10 mouse cellular contexts compared by ENCODE assay signal in the genomic region with DNA sequence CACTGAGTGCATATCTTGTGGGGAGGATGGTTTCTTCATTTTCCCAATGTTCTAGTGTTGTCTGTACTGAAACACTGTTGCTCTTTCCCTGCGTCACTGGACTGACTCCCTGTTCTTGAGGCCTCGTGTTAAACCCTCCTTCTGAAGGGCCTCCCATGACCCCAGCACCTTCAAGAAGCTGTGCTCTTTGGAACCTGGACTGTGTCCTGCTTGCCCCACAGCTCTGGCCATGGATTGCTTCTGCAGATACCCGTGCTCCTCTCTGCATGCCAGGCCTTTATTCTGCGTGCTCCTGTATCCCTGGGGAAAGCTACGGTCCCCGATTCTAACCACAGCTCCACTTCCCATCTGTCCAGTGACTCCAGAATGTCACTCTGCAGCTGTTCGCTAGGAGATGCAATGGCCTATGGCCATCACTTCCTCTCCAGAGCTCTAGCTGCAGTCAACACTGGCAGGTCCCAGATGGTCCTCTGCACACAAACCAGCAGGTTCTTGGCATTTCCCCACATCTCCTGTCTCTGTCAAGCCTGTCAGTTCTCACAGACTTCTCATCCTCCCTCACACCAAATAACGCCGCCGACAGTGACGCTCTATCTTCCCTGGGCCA. TPM values are rescaled to one million over a fixed set of nuclear protein-coding genes. Genes with fewer than 3 reads are reported as not detected.
DNase-seq lines count a peak whose midpoint lies in the region; ATAC-seq and TF ChIP-seq lines count a peak whose summit lies in the region.
"Had no signal": no experiment of that assay in that cellular context is flagged by ENCODE, and none has a peak within 500 bp of the region (broad histone marks: within the 10 kb centered on the region; RNA-seq: fewer than 3 reads in every experiment).

No protein-coding gene starts in this region.

- ATAC-seq in hindbrain, embryonic 15.5 days (ENCODE audit: low FRiP score, low read depth), result peak; percentile 48; the same call in 1 of the 2 replicates
- no peak for ATAC-seq in hindbrain, embryonic 14.5 days (ENCODE audit: low FRiP score)
- ATAC-seq in liver, embryonic 11.5 days (replicated peaks; ENCODE audit: low FRiP score), result no peak
- no peak for ATAC-seq in liver, postnatal 0 days

- H3K4me2 ChIP-seq in hindbrain, embryonic 15.5 days, result no peak overlapping the region
- no peak overlapping the region for H3K4me2 ChIP-seq in hindbrain, embryonic 14.5 days (replicated peaks)
- no peak overlapping the region for H3K4me2 ChIP-seq in liver, embryonic 11.5 days
- H3K4me2 ChIP-seq in liver, postnatal 0 days (ENCODE audit: low read depth, low read length), result no peak overlapping the region

- TF ChIP-seq EP300 in liver, postnatal 0 days (IDR thresholded peaks at IDR 0.05; ENCODE audit: low read depth), result no peak

- H3K9me3 ChIP-seq in hindbrain, embryonic 15.5 days, result no peaks in the 10 kb centered on the region
- no peaks in the 10 kb centered on the region for H3K9me3 ChIP-seq in hindbrain, embryonic 14.5 days (ENCODE audit: control insufficient read depth, low read length)
- H3K9me3 ChIP-seq in liver, embryonic 11.5 days (ENCODE audit: control insufficient read depth, low read length), result no peaks in the 10 kb centered on the region
- no peaks in the 10 kb centered on the region for H3K9me3 ChIP-seq in liver, postnatal 0 days (ENCODE audit: low read length)

- no peak for TF ChIP-seq CTCF in testis, adult 2 months (IDR thresholded peaks at IDR 0.05; ENCODE audit: control insufficient read depth, insufficient read depth, insufficient replicate concordance, low read depth, low read length)
- TF ChIP-seq CTCF in liver, postnatal 0 days (IDR thresholded peaks at IDR 0.05; ENCODE audit: low read depth), result no peak

- H3K36me3 ChIP-seq in hindbrain, embryonic 15.5 days, result no peaks in the 10 kb centered on the region
- H3K36me3 ChIP-seq in hindbrain, embryonic 14.5 days (replicated peaks; ENCODE audit: control insufficient read depth, insufficient read depth), result no peaks in the 10 kb centered on the region
- no peaks in the 10 kb centered on the region for H3K36me3 ChIP-seq in testis, adult 2 months (ENCODE audit: control insufficient read depth, insufficient read depth, low read length)
- no peaks in the 10 kb centered on the region for H3K36me3 ChIP-seq in liver, embryonic 11.5 days (ENCODE audit: control insufficient read depth, insufficient read depth, low read length)
- no peaks in the 10 kb centered on the region for H3K36me3 ChIP-seq in liver, postnatal 0 days (replicated peaks; ENCODE audit: insufficient read depth, low read length)

- no peak overlapping the region for H3K4me3 ChIP-seq in hindbrain, embryonic 15.5 days
- H3K4me3 ChIP-seq in hindbrain, embryonic 14.5 days (replicated peaks; ENCODE audit: low read length), result no peak overlapping the region
- H3K4me3 ChIP-seq in testis, adult 2 months (ENCODE audit: control insufficient read depth, low read depth, low read length), result no peak overlapping the region
- no peak overlapping the region for H3K4me3 ChIP-seq in liver, embryonic 11.5 days (ENCODE audit: low read depth, low read length)
- no peak overlapping the region for H3K4me3 ChIP-seq in liver, postnatal 0 days (ENCODE audit: low read depth, low read length)

- H3K27me3 ChIP-seq in hindbrain, embryonic 15.5 days, result peaks cover 12% of the 10 kb centered on the region
- H3K27me3 ChIP-seq in hindbrain, embryonic 14.5 days (ENCODE audit: control insufficient read depth, insufficient read depth, low read length), result peaks cover 7% of the 10 kb centered on the region
- H3K27me3 ChIP-seq in testis, adult 2 months (ENCODE audit: control insufficient read depth, insufficient read depth, low read length), result no peaks in the 10 kb centered on the region
- peaks cover 5% of the 10 kb centered on the region for H3K27me3 ChIP-seq in liver, embryonic 11.5 days (replicated peaks; ENCODE audit: control insufficient read depth, insufficient read depth, low read length)
- no peaks in the 10 kb centered on the region for H3K27me3 ChIP-seq in liver, postnatal 0 days (ENCODE audit: insufficient read depth, low read length)

- no peak for TF ChIP-seq POLR2A in testis, adult 2 months (IDR thresholded peaks at IDR 0.05; ENCODE audit: control insufficient read depth, low read depth, low read length)

- no peaks in the 10 kb centered on the region for H3K4me1 ChIP-seq in hindbrain, embryonic 15.5 days (replicated peaks)
- H3K4me1 ChIP-seq in hindbrain, embryonic 14.5 days (replicated peaks; ENCODE audit: control insufficient read depth, insufficient read depth, low read length), result no peaks in the 10 kb centered on the region
- no peaks in the 10 kb centered on the region for H3K4me1 ChIP-seq in testis, adult 2 months (ENCODE audit: control insufficient read depth, insufficient read depth, low read length)
- H3K4me1 ChIP-seq in liver, embryonic 11.5 days (replicated peaks; ENCODE audit: control insufficient read depth, insufficient read depth, low read length), result peaks cover 6% of the 10 kb centered on the region
- peaks cover 3% of the 10 kb centered on the region; the same call in 1 of the 2 replicates for H3K4me1 ChIP-seq in liver, postnatal 0 days (ENCODE audit: insufficient read depth)

- no peak for DNase-seq in hindbrain, embryonic 14.5 days (ENCODE audit: low spot score)
- DNase-seq in testis, postnatal 10 days (ENCODE audit: low spot score), result no peak
- peak; percentile 72 for DNase-seq in kidney, adult 9 months
- DNase-seq in liver, embryonic 11.5 days (ENCODE audit: low spot score), result no peak
- DNase-seq in liver, postnatal 0 days, result no peak

- H3K27ac ChIP-seq in hindbrain, embryonic 15.5 days (replicated peaks), result peak overlapping the region; percentile 39; the same call in 1 of the 2 replicates
- no peak overlapping the region for H3K27ac ChIP-seq in hindbrain, embryonic 14.5 days
- peak overlapping the region; percentile 61; the same call in 1 of the 2 replicates for H3K27ac ChIP-seq in testis, adult 2 months (ENCODE audit: control insufficient read depth, insufficient read depth, low read depth, low read length)
- no peak overlapping the region for H3K27ac ChIP-seq in liver, embryonic 11.5 days (ENCODE audit: low read depth, low read length)
- H3K27ac ChIP-seq in liver, postnatal 0 days (ENCODE audit: low read depth), result no peak overlapping the region
- H3K27ac ChIP-seq: macrophage had no signal

- H3K9ac ChIP-seq in hindbrain, embryonic 15.5 days, result no peak overlapping the region
- H3K9ac ChIP-seq in hindbrain, embryonic 14.5 days, result no peak overlapping the region
- H3K9ac ChIP-seq in liver, embryonic 11.5 days (ENCODE audit: low read depth, low read length), result no peak overlapping the region
- H3K9ac ChIP-seq in liver, postnatal 0 days (replicated peaks), result no peak overlapping the region

- WGBS in hindbrain, embryonic 15.5 days, result 60% methylated on average over 11 of the region's 11 CpGs
- 64% methylated on average over 11 of the region's 11 CpGs for WGBS in hindbrain, embryonic 14.5 days
- WGBS in liver, embryonic 11.5 days, result 68% methylated on average over 11 of the region's 11 CpGs
- WGBS in liver, postnatal 0 days (ENCODE audit: insufficient replicate concordance), result 60% methylated on average over 11 of the region's 11 CpGs

RNA-seq across cellular contexts. Expression of a gene that starts 5.2 kb away (rescaled TPM):
- polyA plus RNA-seq in hindbrain, embryonic 15.5 days (2015; fragmentation: Nextera tagmentation; extraction: Ambion mirVana), result 19.9 and 27.6 TPM in 2 replicates
- polyA plus RNA-seq in hindbrain, embryonic 14.5 days (2014; fragmentation: Nextera tagmentation; extraction: Ambion mirVana), result 18.5 and 18.6 TPM in 2 replicates
- 29.3 and 38.4 TPM in 2 replicates for polyA plus RNA-seq in testis, adult 2 months (2012; rRNA removed)
- polyA plus RNA-seq in liver, embryonic 11.5 days (2014; fragmentation: Nextera tagmentation; extraction: Ambion mirVana), result 51.2 and 55.4 TPM in 2 replicates
- 15.0 and 16.3 TPM in 2 replicates for polyA plus RNA-seq in liver, postnatal 0 days (2015; fragmentation: Nextera tagmentation; extraction: Ambion mirVana)

RNA-seq across cellular contexts. Expression of a gene that starts 8.1 kb away (rescaled TPM):
- polyA plus RNA-seq in hindbrain, embryonic 15.5 days (2015; fragmentation: Nextera tagmentation; extraction: Ambion mirVana), result 0.18 and 0.19 TPM in 2 replicates
- 0.13 and 0.15 TPM in 2 replicates for polyA plus RNA-seq in hindbrain, embryonic 14.5 days (2014; fragmentation: Nextera tagmentation; extraction: Ambion mirVana)
- polyA plus RNA-seq in testis, adult 2 months (2012; rRNA removed), result 0.19 and 0.30 TPM in 2 replicates
- polyA plus RNA-seq in liver, embryonic 11.5 days (2014; fragmentation: Nextera tagmentation; extraction: Ambion mirVana), result 0.10 TPM in 1 of 2 replicates, not detected in the other
- 0.04 TPM in 1 of 2 replicates, not detected in the other for polyA plus RNA-seq in liver, postnatal 0 days (2015; fragmentation: Nextera tagmentation; extraction: Ambion mirVana)
- polyA plus RNA-seq: heart, embryonic 16.5 days; liver, adult 2 months; macrophage had no signal

RNA-seq across cellular contexts. Expression of a gene that starts 38.8 kb away (rescaled TPM):
- 55.5 and 56.7 TPM in 2 replicates for polyA plus RNA-seq in hindbrain, embryonic 15.5 days (2015; fragmentation: Nextera tagmentation; extraction: Ambion mirVana)
- 49.8 and 52.1 TPM in 2 replicates for polyA plus RNA-seq in hindbrain, embryonic 14.5 days (2014; fragmentation: Nextera tagmentation; extraction: Ambion mirVana)
- 18.8 and 20.0 TPM in 2 replicates for polyA plus RNA-seq in testis, adult 2 months (2012; rRNA removed)
- 34.2 and 36.0 TPM in 2 replicates for polyA plus RNA-seq in liver, embryonic 11.5 days (2014; fragmentation: Nextera tagmentation; extraction: Ambion mirVana)
- 14.4 and 16.3 TPM in 2 replicates for polyA plus RNA-seq in liver, postnatal 0 days (2015; fragmentation: Nextera tagmentation; extraction: Ambion mirVana)

Comparison
In these comparisons a context has a peak if more than half of its experiments do, and no peak if none do; other contexts are left out.
1. H3K27ac ChIP-seq: peak in hindbrain, embryonic 15.5 days (single experiment) and testis, adult 2 months (single experiment); none in hindbrain, embryonic 14.5 days (single experiment), liver, embryonic 11.5 days (single experiment) and liver, postnatal 0 days (single experiment).